Mouse (Mus musculus) heart, embryonic 11.5 days (tissue): Measurements from ENCODE around the gene Neurod4. TPM values are rescaled to one million over a fixed set of nuclear protein-coding genes. Genes with fewer than 3 reads are reported as not detected.

Experiments used
- ATAC-seq: fragments of 200-750 bp; cut with Nextera tagmentation; replicated peaks from 2 replicates; pipeline ENCODE4 v1.8.0; 2017; ENCODE audit warnings: moderate library complexity; ENCODE audit not compliant: insufficient number of reproducible peaks, low FRiP score, low TSS enrichment
- H3K27ac ChIP-seq: fragments of 300-500 bp; sonication (generic); 2 replicates; pipeline ENCODE4 v1.5.1; 2014; ENCODE audit warnings: mild to moderate bottlenecking, low read depth, low read length
- H3K27me3 ChIP-seq: fragments of 300-500 bp; sonication (generic); 2 replicates; pipeline ENCODE4 v1.6.1; 2014; ENCODE audit warnings: mild to moderate bottlenecking, low read length, mixed read lengths; ENCODE audit not compliant: control insufficient read depth, insufficient read depth
- H3K36me3 ChIP-seq: fragments of 300-500 bp; sonication (generic); 2 replicates; pipeline ENCODE4 v1.6.1; 2014; ENCODE audit warnings: mild to moderate bottlenecking, low read length, moderate library complexity, mixed read lengths; ENCODE audit not compliant: control insufficient read depth, insufficient read depth
- H3K4me1 ChIP-seq: fragments of 300-500 bp; sonication (generic); 2 replicates; pipeline ENCODE4 v1.6.1; 2014; ENCODE audit warnings: low read length; ENCODE audit not compliant: control insufficient read depth, insufficient read depth
- H3K4me2 ChIP-seq: fragments of 300-500 bp; sonication (generic); 2 replicates; pipeline ENCODE4 v1.6.1; 2014; ENCODE audit warnings: mild to moderate bottlenecking, moderate library complexity
- H3K4me3 ChIP-seq: fragments of 300-500 bp; sonication (generic); 2 replicates; pipeline ENCODE4 v1.5.1; 2014; ENCODE audit warnings: low read depth, low read length
- H3K9ac ChIP-seq: fragments of 300-500 bp; sonication (generic); 2 replicates; pipeline ENCODE4 v1.6.1; 2014; ENCODE audit warnings: mild to moderate bottlenecking, low read depth, low read length, moderate library complexity
- H3K9me3 ChIP-seq: fragments of 300-500 bp; sonication (generic); replicated peaks from 2 replicates; pipeline ENCODE4 v1.6.1; 2016; ENCODE audit warnings: low read length; ENCODE audit not compliant: control insufficient read depth
- WGBS: fragments of 180-500 bp; shearing (Covaris S2); extraction: QIAGEN DNeasy Blood & Tissue Kit; methylation state at CpG from one replicate; pipeline ENCODE4 v1.1.7; 2014; ENCODE audit not compliant: insufficient replicate concordance; 5-methylcytosine and 5-hydroxymethylcytosine counted together
- polyA plus RNA-seq: library from polyadenylated mRNA; unstranded; fragments of >200 nt; fragmentation: Nextera tagmentation; extraction: Ambion mirVana; gene quantifications from 2 replicates; pipeline ENCODE4 v1.2.1, GENCODE M21; 2014

Neurod4 gene
- polyA plus RNA-seq: not detected in 2 replicates

- H3K36me3 ChIP-seq: no peaks in the 10 kb centered on the region
- ATAC-seq: peak; percentile 82
- no peak within 1 kb of the TSS for H3K9ac ChIP-seq
- H3K4me1 ChIP-seq: no peaks in the 10 kb centered on the region
- no peak within 1 kb of the TSS for H3K4me2 ChIP-seq
- no peak within 1 kb of the TSS for H3K27ac ChIP-seq
- H3K27me3 ChIP-seq: no peaks in the 10 kb centered on the region
- H3K9me3 ChIP-seq: no peaks in the 10 kb centered on the region
- no peak within 1 kb of the TSS for H3K4me3 ChIP-seq
- under 1% methylated on average over 7 of the region's 7 CpGs for WGBS
These were observed at the start of gene Neurod4 for GRCm38 (mm10) chr10:130280066-130280465. TSS of gene Neurod4 (minus strand) at chr10:130280240.

- Histone ChIP-seq H3K4me2 (no peak overlapping the region), H3K4me3 (no peak overlapping the region), H3K4me1 (no peaks in the 10 kb centered on the region), H3K27ac (no peak overlapping the region), H3K9me3 (no peaks in the 10 kb centered on the region), H3K36me3 (no peaks in the 10 kb centered on the region), H3K9ac (no peak overlapping the region), H3K27me3 (no peaks in the 10 kb centered on the region)
- WGBS: 73% methylated on average over 4 of the region's 4 CpGs
- no peak for ATAC-seq
These were observed 44.2 kb upstream of the Neurod4 start for GRCm38 (mm10) chr10:130324243-130324642.

- H3K27me3 ChIP-seq: no peaks in the 10 kb centered on the region
- WGBS: 69% methylated on average over 5 of the region's 5 CpGs
- no peaks in the 10 kb centered on the region for H3K4me1 ChIP-seq
- no peak within 1 kb of the TSS for H3K4me3 ChIP-seq
- no peak for ATAC-seq
- no peaks in the 10 kb centered on the region for H3K36me3 ChIP-seq
- H3K4me2 ChIP-seq: no peak within 1 kb of the TSS
- no peak within 1 kb of the TSS for H3K9ac ChIP-seq
- no peaks in the 10 kb centered on the region for H3K9me3 ChIP-seq
- no peak within 1 kb of the TSS for H3K27ac ChIP-seq
These were observed 42.6 kb upstream of the Neurod4 start, which contains the start of gene Tespa1 for GRCm38 (mm10) chr10:130322637-130323036. TSS of gene Tespa1 (plus strand) at chr10:130322870.

- Histone ChIP-seq H3K36me3 (no peaks in the 10 kb centered on the region), H3K27me3 (no peaks in the 10 kb centered on the region), H3K4me3 (no peak overlapping the region), H3K9ac (no peak overlapping the region), H3K9me3 (no peaks in the 10 kb centered on the region), H3K4me2 (no peak overlapping the region), H3K4me1 (no peaks in the 10 kb centered on the region), H3K27ac (no peak overlapping the region)
- ATAC-seq: no peak
These were observed 42.0 kb upstream of the Neurod4 start for GRCm38 (mm10) chr10:130322062-130322461.

GRCm38 (mm10) chr10:130320715-130321114 is 40.7 kb upstream of the Neurod4 start:
- 78% methylated on average over 2 of the region's 2 CpGs for whole genome bisulfite sequencing
- ATAC-seq: no peak
- H3K4me2 ChIP-seq: no peak overlapping the region
- no peak overlapping the region for H3K27ac ChIP-seq
- H3K27me3 ChIP-seq: no peaks in the 10 kb centered on the region
- H3K9ac ChIP-seq: no peak overlapping the region
- H3K4me1 ChIP-seq: no peaks in the 10 kb centered on the region
- no peaks in the 10 kb centered on the region for H3K9me3 ChIP-seq
- H3K4me3 ChIP-seq: no peak overlapping the region
- H3K36me3 ChIP-seq: no peaks in the 10 kb centered on the region

GRCm38 (mm10) chr10:130318720-130319119 is 38.7 kb upstream of the Neurod4 start:
- Histone ChIP-seq H3K4me3 (no peak overlapping the region), H3K27me3 (no peaks in the 10 kb centered on the region), H3K9me3 (no peaks in the 10 kb centered on the region), H3K9ac (no peak overlapping the region), H3K36me3 (no peaks in the 10 kb centered on the region), H3K4me1 (no peaks in the 10 kb centered on the region), H3K4me2 (no peak overlapping the region), H3K27ac (no peak overlapping the region)
- no peak for ATAC-seq
- WGBS: 64% methylated on average over 4 of the region's 4 CpGs

GRCm38 (mm10) chr10:130315846-130316245 is 35.8 kb upstream of the Neurod4 start:
- Histone ChIP-seq H3K4me2 (no peak overlapping the region), H3K9ac (no peak overlapping the region), H3K27ac (no peak overlapping the region), H3K4me1 (no peaks in the 10 kb centered on the region), H3K4me3 (no peak overlapping the region), H3K36me3 (no peaks in the 10 kb centered on the region), H3K9me3 (no peaks in the 10 kb centered on the region), H3K27me3 (no peaks in the 10 kb centered on the region)
- ATAC-seq: no peak

GRCm38 (mm10) chr10:130314110-130314829 is 34.2 kb upstream of the Neurod4 start:
- Histone ChIP-seq H3K9me3 (no peaks in the 10 kb centered on the region), H3K9ac (no peak overlapping the region), H3K4me2 (no peak overlapping the region), H3K27me3 (no peaks in the 10 kb centered on the region), H3K4me1 (no peaks in the 10 kb centered on the region), H3K4me3 (no peak overlapping the region), H3K27ac (no peak overlapping the region), H3K36me3 (no peaks in the 10 kb centered on the region)
- no peak for ATAC-seq
- 58% methylated on average over 2 of the region's 2 CpGs for WGBS

GRCm38 (mm10) chr10:130313531-130313930 is 33.5 kb upstream of the Neurod4 start:
- Histone ChIP-seq H3K4me3 (no peak overlapping the region), H3K36me3 (no peaks in the 10 kb centered on the region), H3K9me3 (no peaks in the 10 kb centered on the region), H3K27ac (no peak overlapping the region), H3K4me1 (no peaks in the 10 kb centered on the region), H3K9ac (no peak overlapping the region), H3K27me3 (no peaks in the 10 kb centered on the region), H3K4me2 (no peak overlapping the region)
- 55% methylated on average over 1 of the region's 1 CpGs for WGBS
- ATAC-seq: no peak
